Mouse (Mus musculus): ENCODE data around the gene Cdk5r2.

DNA sequence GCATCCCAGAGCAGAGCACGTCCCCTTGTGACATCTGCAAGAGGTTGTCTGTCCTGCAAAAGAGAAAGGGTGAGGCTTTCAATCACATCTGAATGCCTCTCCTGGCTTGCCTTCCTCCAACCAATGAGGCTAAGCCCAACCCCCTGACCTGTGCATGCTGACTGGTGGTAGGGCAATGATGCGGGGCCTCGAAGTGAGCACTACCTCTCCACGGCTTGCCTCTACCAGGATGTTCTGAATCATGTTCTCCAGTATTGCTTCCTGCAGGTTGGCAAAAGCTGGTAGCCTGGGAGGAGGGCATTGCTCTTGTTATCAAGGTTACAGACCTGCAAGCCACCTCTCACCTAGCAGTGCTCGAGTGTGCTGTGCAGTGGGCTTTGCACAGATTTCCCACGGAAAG is 47.5 kb downstream of the Cdk5r2 start:
- no peak for TF ChIP-seq CTCF (IDR thresholded peaks at IDR 0.05; ENCODE audit: borderline replicate concordance, extremely low read depth, insufficient read depth, insufficient read length)
- no peak for TF ChIP-seq POLR2A (IDR thresholded peaks at IDR 0.05; ENCODE audit: borderline replicate concordance, extremely low read depth, insufficient read depth, insufficient read length, poor library complexity, severe bottlenecking)

All from brain, embryonic 14.5 days (tissue).